Mouse (Mus musculus) kidney, adult 2 months (tissue): Measurements from ENCODE around the gene Sqstm1. TPM values are rescaled to one million over a fixed set of nuclear protein-coding genes. Genes with fewer than 3 reads are reported as not detected.

Source experiments
- DNase-seq: peaks from one replicate; pipeline ENCODE4 v3.0.0; 2021
- H3K27ac ChIP-seq: fragments of 200-500 bp; 2 replicates; pipeline ENCODE4 v1.5.1; 2012; ENCODE audit warnings: low read depth, low read length, control low read depth, inconsistent platforms; ENCODE audit not compliant: insufficient read depth
- H3K27me3 ChIP-seq: fragments of 200-500 bp; replicated peaks from 2 replicates; pipeline ENCODE4 v1.6.1; 2012; ENCODE audit warnings: mild to moderate bottlenecking, moderate library complexity, low read length, inconsistent platforms; ENCODE audit not compliant: control insufficient read depth, insufficient read depth
- H3K36me3 ChIP-seq: fragments of 200-500 bp; 2 replicates; pipeline ENCODE4 v1.6.1; 2012; ENCODE audit warnings: mild to moderate bottlenecking, moderate library complexity, low read length, inconsistent platforms; ENCODE audit not compliant: control insufficient read depth, insufficient read depth
- H3K4me1 ChIP-seq: fragments of 200-500 bp; 2 replicates; pipeline ENCODE4 v1.6.1; 2011; ENCODE audit warnings: low read length; ENCODE audit not compliant: control insufficient read depth, insufficient read depth
- H3K4me3 ChIP-seq: fragments of 200-500 bp; 2 replicates; pipeline ENCODE4 v1.5.1; 2011; ENCODE audit warnings: mild to moderate bottlenecking, low read depth, low read length, control low read depth; ENCODE audit not compliant: insufficient read depth
- CTCF ChIP-seq: fragments of 200-500 bp; conservative IDR thresholded peaks from 2 replicates; pipeline ENCODE4 v1.5.1; 2011; ENCODE audit warnings: low read depth, mild to moderate bottlenecking, control low read depth, low read length, moderate library complexity, mixed read lengths; ENCODE audit not compliant: insufficient read depth, insufficient read length
- POLR2A ChIP-seq: fragments of 200-500 bp; IDR thresholded peaks from one replicate; pipeline ENCODE4 v1.6.1; 2011; ENCODE audit warnings: low read depth, low read length, control low read depth
- WGBS: fragments of 180-500 bp; shearing (Covaris S2); methylation state at CpG from one replicate; pipeline ENCODE4 v1.1.7; 2018; 5-methylcytosine and 5-hydroxymethylcytosine counted together
- polyA plus RNA-seq: library from polyadenylated mRNA; depleted of rRNA; stranded (reverse); fragments of >200 nt; gene quantifications from 2 replicates; pipeline ENCODE4 v1.2.3, GENCODE M21; 2012; rRNA removed

The Sqstm1 gene
- polyA plus RNA-seq, 1 experiment = 337 TPM

DNA sequence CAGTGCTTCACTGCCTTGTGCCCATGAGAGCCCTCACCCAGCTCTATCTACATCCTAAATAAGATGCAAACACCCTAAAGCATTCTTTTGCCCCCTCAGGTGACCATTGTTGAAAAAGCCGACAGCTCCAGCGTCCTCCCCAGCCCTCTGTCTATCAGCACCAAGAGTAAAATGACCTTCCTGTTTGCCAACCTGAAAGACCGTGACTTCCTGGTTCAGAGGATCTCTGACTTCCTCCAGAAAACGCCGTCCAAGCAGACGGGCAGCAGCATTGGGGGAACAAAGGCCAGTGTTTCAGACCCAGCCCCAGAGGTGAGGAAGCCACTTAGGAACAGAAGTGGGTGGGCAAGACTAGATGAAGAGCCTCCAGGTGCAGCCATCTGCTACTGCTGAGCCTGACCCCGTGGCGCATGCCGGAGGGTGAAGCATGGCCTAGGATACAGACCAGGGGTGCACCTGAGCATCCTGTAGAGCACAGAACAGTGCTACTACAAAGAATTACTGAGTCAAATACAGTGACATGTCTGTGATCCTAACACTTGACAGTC lies 61.0 kb downstream of the Sqstm1 start:
- DNase-seq = no peak
- H3K36me3 ChIP-seq = peaks cover 4% of the 10 kb centered on the region
- no peak for TF ChIP-seq POLR2A
- no peak for TF ChIP-seq CTCF
- no peak overlapping the region for H3K4me3 ChIP-seq
- no peak overlapping the region for H3K27ac ChIP-seq
- H3K27me3 ChIP-seq = no peaks in the 10 kb centered on the region
- no peaks in the 10 kb centered on the region for H3K4me1 ChIP-seq
- 80% methylated on average over 9 of the region's 9 CpGs for WGBS

Other genes starting within 250 kb of the Sqstm1 start
- 60.1 and 69.5 TPM in 2 replicates for gene Rnf130, start 185.5 kb downstream of the Sqstm1 start, polyA plus RNA-seq
- 52.2 and 60.9 TPM in 2 replicates for gene Tbc1d9b, start 79.4 kb downstream of the Sqstm1 start, polyA plus RNA-seq
- 21.0 and 21.1 TPM in 2 replicates for gene Mrnip, start 36.4 kb downstream of the Sqstm1 start, polyA plus RNA-seq
- 85.4 and 105 TPM in 2 replicates for gene Mgat4b, start 63 bp upstream of the Sqstm1 start, polyA plus RNA-seq
- 33.8 and 46.3 TPM in 2 replicates for gene Ltc4s, start 27.8 kb upstream of the Sqstm1 start, polyA plus RNA-seq
- 10.9 and 12.5 TPM in 2 replicates for gene Maml1, start 81.5 kb upstream of the Sqstm1 start, polyA plus RNA-seq
- gene Canx, start 114.8 kb upstream of the Sqstm1 start, polyA plus RNA-seq = 84.1 and 118 TPM in 2 replicates
- gene Cby3, start 143.6 kb upstream of the Sqstm1 start, polyA plus RNA-seq = 1.3 TPM in 2 replicates
- gene Hnrnph1, start 166.2 kb upstream of the Sqstm1 start, polyA plus RNA-seq = 40.2 and 65.0 TPM in 2 replicates
- 27.7 and 30.4 TPM in 2 replicates for gene Rufy1, start 220.3 kb upstream of the Sqstm1 start, polyA plus RNA-seq